Mouse (Mus musculus) neural tube, embryonic 12.5 days (tissue): ENCODE results near the gene Thrb. TPM values are rescaled to one million over a fixed set of nuclear protein-coding genes. Genes with fewer than 3 reads are reported as not detected.

Experiments
- ATAC-seq: fragments of 200-750 bp; cut with Nextera tagmentation; 2 replicates; pipeline ENCODE4 v1.8.0; 2017; ENCODE audit warnings: low read depth, mild to moderate bottlenecking, moderate TSS enrichment, moderate library complexity; ENCODE audit not compliant: low FRiP score
- H3K27ac ChIP-seq: fragments of 300-500 bp; sonication (generic); 2 replicates; pipeline ENCODE4 v1.5.1; 2016
- H3K27me3 ChIP-seq: fragments of 300-500 bp; sonication (generic); replicated peaks from 2 replicates; pipeline ENCODE4 v1.6.1; 2016; ENCODE audit warnings: mild to moderate bottlenecking
- H3K36me3 ChIP-seq: fragments of 300-500 bp; sonication (generic); 2 replicates; pipeline ENCODE4 v1.6.1; 2016; ENCODE audit warnings: mild to moderate bottlenecking
- H3K4me1 ChIP-seq: fragments of 300-500 bp; sonication (generic); 2 replicates; pipeline ENCODE4 v1.6.1; 2016
- H3K4me2 ChIP-seq: fragments of 300-500 bp; sonication (generic); replicated peaks from 2 replicates; pipeline ENCODE4 v1.6.1; 2016; ENCODE audit warnings: mild to moderate bottlenecking
- H3K4me3 ChIP-seq: fragments of 300-500 bp; sonication (generic); 2 replicates; pipeline ENCODE4 v1.5.1; 2016
- H3K9ac ChIP-seq: fragments of 300-500 bp; sonication (generic); 2 replicates; pipeline ENCODE4 v1.6.1; 2016; ENCODE audit warnings: mild to moderate bottlenecking
- H3K9me3 ChIP-seq: fragments of 300-500 bp; sonication (generic); 2 replicates; pipeline ENCODE4 v1.6.1; 2016; ENCODE audit warnings: mild to moderate bottlenecking
- WGBS: fragments of 180-500 bp; shearing (Covaris S2); methylation state at CpG from one replicate; pipeline ENCODE4 v1.1.7; 2016; 5-methylcytosine and 5-hydroxymethylcytosine counted together
- polyA plus RNA-seq: library from polyadenylated mRNA; unstranded; fragments of >200 nt; fragmentation: Nextera tagmentation; extraction: Ambion mirVana; gene quantifications from 2 replicates; pipeline ENCODE4 v1.2.1, GENCODE M21; 2016

Gene Thrb
- polyA plus RNA-seq, 1 experiment from 2014 or later = 0.34 TPM

GRCm38 (mm10) chr14:17674335-17674734 is 14.3 kb downstream of the Thrb start:
- H3K4me2 ChIP-seq = no peak overlapping the region
- no peak overlapping the region for H3K27ac ChIP-seq
- 89% methylated on average over 1 of the region's 1 CpGs for WGBS
- H3K9ac ChIP-seq = no peak overlapping the region
- no peaks in the 10 kb centered on the region for H3K4me1 ChIP-seq
- no peaks in the 10 kb centered on the region for H3K27me3 ChIP-seq
- H3K9me3 ChIP-seq = no peaks in the 10 kb centered on the region
- no peak overlapping the region for H3K4me3 ChIP-seq
- ATAC-seq = no peak
- no peaks in the 10 kb centered on the region for H3K36me3 ChIP-seq

GRCm38 (mm10) chr14:17675214-17675613 is 15.2 kb downstream of the Thrb start:
- H3K9ac ChIP-seq = no peak overlapping the region
- H3K4me3 ChIP-seq = no peak overlapping the region
- no peak overlapping the region for H3K27ac ChIP-seq
- H3K9me3 ChIP-seq = no peaks in the 10 kb centered on the region
- 87% methylated on average over 3 of the region's 3 CpGs for WGBS
- no peak for ATAC-seq
- no peaks in the 10 kb centered on the region for H3K36me3 ChIP-seq
- H3K4me2 ChIP-seq = no peak overlapping the region
- H3K27me3 ChIP-seq = no peaks in the 10 kb centered on the region
- no peaks in the 10 kb centered on the region for H3K4me1 ChIP-seq

- Histone ChIP-seq H3K36me3 (no peaks in the 10 kb centered on the region), H3K4me3 (no peak overlapping the region), H3K27ac (no peak overlapping the region), H3K27me3 (no peaks in the 10 kb centered on the region), H3K9me3 (no peaks in the 10 kb centered on the region), H3K4me2 (no peak overlapping the region), H3K9ac (no peak overlapping the region), H3K4me1 (no peaks in the 10 kb centered on the region)
- no peak for ATAC-seq
Measured at GRCm38 (mm10) chr14:17681479-17681878, 21.4 kb downstream of the Thrb start.

GRCm38 (mm10) chr14:17684881-17685280 is 24.8 kb downstream of the Thrb start:
- Histone ChIP-seq H3K27ac (no peak overlapping the region), H3K9me3 (no peaks in the 10 kb centered on the region), H3K4me1 (no peaks in the 10 kb centered on the region), H3K9ac (no peak overlapping the region), H3K36me3 (no peaks in the 10 kb centered on the region), H3K4me2 (no peak overlapping the region), H3K4me3 (no peak overlapping the region), H3K27me3 (no peaks in the 10 kb centered on the region)
- WGBS = 64% methylated on average over 1 of the region's 1 CpGs
- ATAC-seq = no peak

GRCm38 (mm10) chr14:17685491-17685890 is 25.4 kb downstream of the Thrb start:
- H3K4me3 ChIP-seq = no peak overlapping the region
- no peak overlapping the region for H3K9ac ChIP-seq
- H3K4me1 ChIP-seq = no peaks in the 10 kb centered on the region
- no peaks in the 10 kb centered on the region for H3K27me3 ChIP-seq
- no peak for ATAC-seq
- H3K4me2 ChIP-seq = no peak overlapping the region
- H3K9me3 ChIP-seq = no peaks in the 10 kb centered on the region
- WGBS = 92% methylated on average over 3 of the region's 3 CpGs
- H3K36me3 ChIP-seq = no peaks in the 10 kb centered on the region
- no peak overlapping the region for H3K27ac ChIP-seq

GRCm38 (mm10) chr14:17686939-17687338 is 26.9 kb downstream of the Thrb start:
- H3K9me3 ChIP-seq = no peaks in the 10 kb centered on the region
- ATAC-seq = no peak
- WGBS = 62% methylated on average over 3 of the region's 3 CpGs

GRCm38 (mm10) chr14:17691246-17691645 is 31.2 kb downstream of the Thrb start:
- Histone ChIP-seq H3K4me2 (no peak overlapping the region), H3K27me3 (no peaks in the 10 kb centered on the region), H3K4me3 (no peak overlapping the region), H3K4me1 (no peaks in the 10 kb centered on the region), H3K27ac (no peak overlapping the region), H3K9ac (no peak overlapping the region), H3K9me3 (no peaks in the 10 kb centered on the region), H3K36me3 (no peaks in the 10 kb centered on the region)
- ATAC-seq = no peak
- WGBS = 79% methylated on average over 1 of the region's 1 CpGs

More at GRCm38 (mm10) chr14:17686939-17687338, 26.9 kb downstream of the Thrb start:
- Histone ChIP-seq H3K27ac (no peak overlapping the region), H3K36me3 (no peaks in the 10 kb centered on the region), H3K4me3 (no peak overlapping the region), H3K4me1 (no peaks in the 10 kb centered on the region), H3K4me2 (no peak overlapping the region), H3K27me3 (no peaks in the 10 kb centered on the region), H3K9ac (no peak overlapping the region)

- no peaks in the 10 kb centered on the region for H3K27me3 ChIP-seq
- H3K4me1 ChIP-seq = no peaks in the 10 kb centered on the region
- no peak for ATAC-seq
- H3K9ac ChIP-seq = no peak overlapping the region
- 85% methylated on average over 4 of the region's 4 CpGs for WGBS
- H3K27ac ChIP-seq = no peak overlapping the region
- H3K4me3 ChIP-seq = no peak overlapping the region
- no peaks in the 10 kb centered on the region for H3K36me3 ChIP-seq
- no peak overlapping the region for H3K4me2 ChIP-seq
- H3K9me3 ChIP-seq = no peaks in the 10 kb centered on the region
Measured at GRCm38 (mm10) chr14:17695526-17695925, 35.5 kb downstream of the Thrb start.

GRCm38 (mm10) chr14:17697920-17698632 is 38.0 kb downstream of the Thrb start:
- WGBS = 89% methylated on average over 9 of the region's 9 CpGs
- ATAC-seq = no peak
- H3K4me1 ChIP-seq = no peaks in the 10 kb centered on the region
- H3K27me3 ChIP-seq = no peaks in the 10 kb centered on the region
- H3K4me2 ChIP-seq = no peak overlapping the region
- no peak overlapping the region for H3K27ac ChIP-seq
- no peak overlapping the region for H3K9ac ChIP-seq
- H3K36me3 ChIP-seq = no peaks in the 10 kb centered on the region
- H3K4me3 ChIP-seq = no peak overlapping the region
- no peaks in the 10 kb centered on the region for H3K9me3 ChIP-seq

GRCm38 (mm10) chr14:17700228-17700627 is 40.2 kb downstream of the Thrb start:
- Histone ChIP-seq H3K36me3 (no peaks in the 10 kb centered on the region), H3K27me3 (no peaks in the 10 kb centered on the region), H3K9ac (no peak overlapping the region), H3K27ac (no peak overlapping the region), H3K4me3 (no peak overlapping the region), H3K4me2 (no peak overlapping the region), H3K4me1 (no peaks in the 10 kb centered on the region), H3K9me3 (no peaks in the 10 kb centered on the region)
- ATAC-seq = no peak
- WGBS = 86% methylated on average over 3 of the region's 3 CpGs

- WGBS = 83% methylated on average over 7 of the region's 7 CpGs
- H3K36me3 ChIP-seq = no peaks in the 10 kb centered on the region
- H3K27me3 ChIP-seq = no peaks in the 10 kb centered on the region
- H3K27ac ChIP-seq = no peak overlapping the region
- ATAC-seq = no peak
- no peak overlapping the region for H3K4me2 ChIP-seq
- no peaks in the 10 kb centered on the region for H3K4me1 ChIP-seq
- H3K4me3 ChIP-seq = no peak overlapping the region
- no peak overlapping the region for H3K9ac ChIP-seq
- no peaks in the 10 kb centered on the region for H3K9me3 ChIP-seq
Measured at GRCm38 (mm10) chr14:17713297-17713904, 53.3 kb downstream of the Thrb start.

- ATAC-seq = no peak
- H3K9me3 ChIP-seq = no peaks in the 10 kb centered on the region
- no peaks in the 10 kb centered on the region for H3K36me3 ChIP-seq
- H3K27ac ChIP-seq = no peak overlapping the region
- H3K4me3 ChIP-seq = no peak overlapping the region
- H3K4me1 ChIP-seq = no peaks in the 10 kb centered on the region
- 85% methylated on average over 2 of the region's 2 CpGs for WGBS
- H3K4me2 ChIP-seq = no peak overlapping the region
- no peaks in the 10 kb centered on the region for H3K27me3 ChIP-seq
- H3K9ac ChIP-seq = no peak overlapping the region
Measured at GRCm38 (mm10) chr14:17719494-17719893, 59.4 kb downstream of the Thrb start.
